Mouse (Mus musculus) hindbrain, embryonic 14.5 days (tissue): Measurements from ENCODE around the gene Apmap. TPM values are rescaled to one million over a fixed set of nuclear protein-coding genes. Genes with fewer than 3 reads are reported as not detected.
A peak's percentile ranks its signal among the peaks of the same experiment; 100 is the strongest.

Experiments used
- ATAC-seq: fragments of 200-750 bp; cut with Nextera tagmentation; 2 replicates; pipeline ENCODE4 v1.8.0; 2017; ENCODE audit warnings: moderate number of reproducible peaks, mild to moderate bottlenecking, moderate TSS enrichment, moderate library complexity; ENCODE audit not compliant: low FRiP score
- DNase-seq: peaks from one replicate; pipeline ENCODE4 v3.0.0-alpha.2; 2015; ENCODE audit warnings: low spot score
- H3K27ac ChIP-seq: fragments of 300-500 bp; sonication (generic); 2 replicates; pipeline ENCODE4 v1.5.1; 2014; ENCODE audit warnings: mild to moderate bottlenecking, moderate library complexity
- H3K27me3 ChIP-seq: fragments of 300-500 bp; sonication (generic); 2 replicates; pipeline ENCODE4 v1.6.1; 2014; ENCODE audit warnings: mild to moderate bottlenecking, low read length, mixed read lengths; ENCODE audit not compliant: control insufficient read depth, insufficient read depth
- H3K36me3 ChIP-seq: fragments of 300-500 bp; sonication (generic); replicated peaks from 2 replicates; pipeline ENCODE4 v1.6.1; 2014; ENCODE audit not compliant: control insufficient read depth, insufficient read depth
- H3K4me1 ChIP-seq: fragments of 300-500 bp; sonication (generic); replicated peaks from 2 replicates; pipeline ENCODE4 v1.6.1; 2014; ENCODE audit warnings: antibody characterized with exemption, low read length, mixed read lengths; ENCODE audit not compliant: control insufficient read depth, insufficient read depth
- H3K4me2 ChIP-seq: fragments of 300-500 bp; sonication (generic); replicated peaks from 2 replicates; pipeline ENCODE4 v1.6.1; 2014; ENCODE audit warnings: mild to moderate bottlenecking, moderate library complexity
- H3K4me3 ChIP-seq: fragments of 300-500 bp; sonication (generic); replicated peaks from 2 replicates; pipeline ENCODE4 v1.5.1; 2014; ENCODE audit warnings: mild to moderate bottlenecking, low read length
- H3K9ac ChIP-seq: fragments of 300-500 bp; sonication (generic); 2 replicates; pipeline ENCODE4 v1.6.1; 2014
- H3K9me3 ChIP-seq: fragments of 300-500 bp; sonication (generic); 2 replicates; pipeline ENCODE4 v1.6.1; 2016; ENCODE audit warnings: low read length; ENCODE audit not compliant: control insufficient read depth
- WGBS: fragments of 180-500 bp; shearing (Covaris S2); extraction: QIAGEN DNeasy Blood & Tissue Kit; methylation state at CpG from one replicate; pipeline ENCODE4 v1.1.7; 2014; 5-methylcytosine and 5-hydroxymethylcytosine counted together
- polyA plus RNA-seq: library from polyadenylated mRNA; unstranded; fragments of >200 nt; fragmentation: Nextera tagmentation; extraction: Ambion mirVana; gene quantifications from 2 replicates; pipeline ENCODE4 v1.2.1, GENCODE M21; 2014

Gene Apmap
- polyA plus RNA-seq, 1 experiment from 2014 or later: 41.6 TPM

GRCm38 (mm10) chr2:150647681-150648299, 39.4 kb upstream of the Apmap start:
- no peak overlapping the region for H3K4me2 ChIP-seq
- 67% methylated on average over 14 of the region's 14 CpGs for WGBS
- no peak for ATAC-seq
- H3K27me3 ChIP-seq: no peaks in the 10 kb centered on the region
- H3K9me3 ChIP-seq: no peaks in the 10 kb centered on the region
- no peaks in the 10 kb centered on the region for H3K36me3 ChIP-seq
- DNase-seq: no peak
- H3K4me1 ChIP-seq: peaks cover 33% of the 10 kb centered on the region
- H3K4me3 ChIP-seq: no peak overlapping the region
- H3K9ac ChIP-seq: no peak overlapping the region
- H3K27ac ChIP-seq: peak overlapping the region; percentile 45; the same call in 1 of the 2 replicates

DNA sequence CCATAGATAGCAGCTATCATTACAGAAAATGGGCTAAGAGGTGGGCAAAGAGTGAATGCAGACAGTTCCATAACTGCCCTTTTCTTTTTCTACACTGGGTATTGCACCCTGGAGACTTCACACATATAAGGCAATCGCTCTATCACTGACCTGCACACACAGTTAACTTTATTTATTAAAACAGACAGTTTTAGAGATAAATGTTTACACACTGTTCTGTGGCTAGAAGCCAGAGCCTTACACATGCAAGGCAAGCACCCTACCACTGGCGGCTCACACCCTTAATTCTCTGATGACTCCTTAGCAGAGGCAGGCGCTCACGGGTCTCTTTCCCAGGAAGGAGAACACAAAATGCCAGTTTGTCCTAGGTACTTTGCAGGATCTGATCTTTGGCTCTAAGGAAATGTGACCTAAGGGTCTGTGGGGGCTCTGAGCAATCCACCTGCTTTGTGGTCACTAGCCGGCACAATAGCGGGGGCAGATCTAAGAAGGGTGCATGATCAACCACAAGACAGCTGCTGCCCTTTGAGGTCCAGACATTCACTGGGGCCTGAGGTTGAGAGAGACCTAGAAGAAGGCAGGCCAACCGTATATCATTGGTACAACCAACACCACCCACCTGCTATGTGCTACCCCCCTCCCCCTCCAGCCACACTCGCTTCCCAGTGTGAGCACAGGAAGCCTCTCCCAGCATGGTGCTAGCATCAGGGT, 38.2 kb upstream of the Apmap start:
- Histone ChIP-seq H3K27ac (no peak overlapping the region), H3K4me3 (no peak overlapping the region), H3K9me3 (no peaks in the 10 kb centered on the region), H3K27me3 (no peaks in the 10 kb centered on the region), H3K4me2 (no peak overlapping the region), H3K9ac (no peak overlapping the region), H3K4me1 (peaks cover 33% of the 10 kb centered on the region), H3K36me3 (no peaks in the 10 kb centered on the region)
- WGBS: 86% methylated on average over 8 of the region's 8 CpGs
- DNase-seq (no peak), ATAC-seq (no peak)

GRCm38 (mm10) chr2:150645225-150645624, 36.9 kb upstream of the Apmap start:
- Histone ChIP-seq H3K27me3 (no peaks in the 10 kb centered on the region), H3K4me3 (no peak overlapping the region), H3K27ac (peak overlapping the region; percentile 84), H3K9ac (no peak overlapping the region), H3K4me1 (peaks cover 21% of the 10 kb centered on the region), H3K36me3 (no peaks in the 10 kb centered on the region), H3K9me3 (no peaks in the 10 kb centered on the region), H3K4me2 (no peak overlapping the region)
- DNase-seq (no peak), ATAC-seq (no peak)
- 88% methylated on average over 4 of the region's 4 CpGs for WGBS

DNA sequence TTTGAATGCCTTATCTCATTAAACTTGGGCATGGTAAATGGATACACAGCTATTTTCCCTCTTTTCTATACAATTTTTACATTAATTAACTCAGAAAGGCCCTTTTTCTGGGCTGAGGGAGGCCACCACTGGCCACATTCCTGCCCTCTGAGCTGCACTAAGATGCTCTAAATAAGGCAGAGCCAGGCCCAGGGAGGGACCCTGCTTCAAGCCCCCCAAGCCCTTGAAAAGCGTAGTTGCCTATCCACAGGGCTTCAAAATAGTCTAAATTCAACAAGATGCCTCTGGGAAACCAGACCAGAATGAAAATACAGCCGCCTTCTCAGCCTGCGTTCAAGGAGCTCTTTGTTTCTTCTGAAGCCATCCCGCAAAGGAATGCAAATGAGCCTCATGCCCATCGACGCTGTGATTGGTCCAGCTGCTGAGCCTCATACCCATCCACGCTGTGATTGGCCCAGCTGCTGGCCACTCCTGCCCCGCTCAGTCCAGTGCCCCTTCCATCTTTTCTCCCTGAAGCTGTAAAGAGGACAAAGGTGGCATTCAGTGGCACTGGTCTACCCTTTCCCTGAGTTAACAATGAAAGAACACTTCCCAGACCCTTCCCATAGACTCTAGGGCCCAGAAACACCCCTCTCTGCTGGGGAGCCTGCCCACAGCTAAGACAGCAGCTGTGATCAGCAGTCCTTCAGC, 35.5 kb upstream of the Apmap start:
- DNase-seq (peak; percentile 74), ATAC-seq (peak; percentile 98)
- Histone ChIP-seq H3K27ac (peak overlapping the region; percentile 84), H3K4me1 (peaks cover 11% of the 10 kb centered on the region; the same call in 1 of the 2 replicates), H3K9me3 (no peaks in the 10 kb centered on the region), H3K4me2 (peak overlapping the region; percentile 36), H3K9ac (no peak overlapping the region), H3K27me3 (no peaks in the 10 kb centered on the region), H3K4me3 (no peak overlapping the region), H3K36me3 (no peaks in the 10 kb centered on the region)
- WGBS: 26% methylated on average over 8 of the region's 8 CpGs

DNA sequence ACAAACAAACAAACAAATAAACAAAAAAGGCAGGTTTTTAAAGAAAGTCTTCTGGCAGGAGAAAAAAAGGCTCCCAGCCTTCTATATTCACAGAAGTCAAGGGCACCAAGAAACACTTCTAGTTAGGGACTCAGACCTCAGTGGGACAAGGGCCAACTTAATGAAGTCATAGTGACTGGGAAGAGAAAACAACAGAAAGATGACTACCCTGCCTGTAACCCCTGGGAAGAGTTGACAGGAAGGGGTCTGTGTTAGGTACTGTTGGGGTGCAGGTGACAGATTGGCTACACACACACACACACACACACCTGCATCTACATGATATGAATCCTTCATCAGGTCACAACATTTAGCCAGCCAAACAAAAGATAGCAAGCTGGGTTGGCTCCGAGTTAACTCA, 34.8 kb upstream of the Apmap start:
- Histone ChIP-seq H3K9ac (no peak overlapping the region), H3K27me3 (no peaks in the 10 kb centered on the region), H3K36me3 (no peaks in the 10 kb centered on the region), H3K4me2 (0 out of 2 replicates have a peak overlapping the region, but pooled peaks have one; percentile 26), H3K4me3 (no peak overlapping the region), H3K9me3 (no peaks in the 10 kb centered on the region), H3K27ac (peak overlapping the region; percentile 84), H3K4me1 (peaks cover 4% of the 10 kb centered on the region)
- DNase-seq: no peak
- 64% methylated on average over 1 of the region's 1 CpGs for WGBS
- no peak for ATAC-seq

- ATAC-seq (no peak), DNase-seq (no peak)
- H3K4me2 ChIP-seq: no peak overlapping the region
These were observed 30.0 kb upstream of the Apmap start for GRCm38 (mm10) chr2:150638370-150638733.

DNA sequence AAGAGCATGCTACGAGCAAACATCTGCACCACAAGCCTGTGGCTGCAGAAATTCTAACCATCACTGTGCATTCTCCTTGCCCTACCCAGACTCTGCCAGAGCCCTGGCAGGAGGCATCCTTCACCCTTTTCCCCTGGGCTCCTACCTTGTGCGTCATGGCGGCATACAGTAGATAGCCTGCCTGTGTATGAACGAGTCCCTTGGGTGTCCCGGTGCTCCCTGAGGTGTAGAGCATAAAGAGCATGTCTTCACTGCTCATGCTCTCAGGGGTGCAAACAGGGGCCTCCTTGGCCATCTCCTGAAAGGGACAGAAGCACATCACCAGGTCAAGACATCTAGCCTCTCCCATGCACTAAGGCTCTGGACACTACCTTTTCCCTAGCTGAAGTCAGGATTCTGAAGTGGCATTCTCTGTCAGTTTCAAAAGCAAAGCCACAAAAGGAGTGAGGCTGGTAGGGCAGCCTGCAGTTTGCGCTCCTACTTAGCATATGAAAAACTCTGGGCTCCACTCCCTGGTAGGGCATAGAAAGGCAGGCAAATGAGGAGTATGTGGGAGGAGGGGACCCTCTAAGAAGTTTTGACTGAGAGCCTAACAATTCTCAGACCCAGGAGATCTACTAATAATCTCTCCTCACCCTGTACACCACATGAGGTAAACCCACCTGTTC, 29.5 kb upstream of the Apmap start:
- no peaks in the 10 kb centered on the region; the same call in none of the 2 replicates for H3K4me1 ChIP-seq
- DNase-seq (no peak), ATAC-seq (peak; percentile 52; the same call in 1 of the 2 replicates)
- H3K27ac ChIP-seq: peak overlapping the region; percentile 57
- no peaks in the 10 kb centered on the region for H3K27me3 ChIP-seq
- no peak overlapping the region for H3K9ac ChIP-seq
- WGBS: 27% methylated on average over 6 of the region's 6 CpGs
- 0 out of 2 replicates have a peak, but pooled peaks cover 4% of the 10 kb centered on the region for H3K36me3 ChIP-seq
- H3K4me2 ChIP-seq: no peak overlapping the region
- H3K4me3 ChIP-seq: no peak overlapping the region
- H3K9me3 ChIP-seq: no peaks in the 10 kb centered on the region

More at GRCm38 (mm10) chr2:150638370-150638733, 30.0 kb upstream of the Apmap start:
- Histone ChIP-seq H3K27me3 (no peaks in the 10 kb centered on the region), H3K4me3 (no peak overlapping the region), H3K4me1 (no peaks in the 10 kb centered on the region; the same call in none of the 2 replicates), H3K9me3 (no peaks in the 10 kb centered on the region), H3K36me3 (0 out of 2 replicates have a peak, but pooled peaks cover 4% of the 10 kb centered on the region), H3K27ac (peak overlapping the region; percentile 54), H3K9ac (no peak overlapping the region)
- 24% methylated on average over 2 of the region's 2 CpGs for WGBS

DNA sequence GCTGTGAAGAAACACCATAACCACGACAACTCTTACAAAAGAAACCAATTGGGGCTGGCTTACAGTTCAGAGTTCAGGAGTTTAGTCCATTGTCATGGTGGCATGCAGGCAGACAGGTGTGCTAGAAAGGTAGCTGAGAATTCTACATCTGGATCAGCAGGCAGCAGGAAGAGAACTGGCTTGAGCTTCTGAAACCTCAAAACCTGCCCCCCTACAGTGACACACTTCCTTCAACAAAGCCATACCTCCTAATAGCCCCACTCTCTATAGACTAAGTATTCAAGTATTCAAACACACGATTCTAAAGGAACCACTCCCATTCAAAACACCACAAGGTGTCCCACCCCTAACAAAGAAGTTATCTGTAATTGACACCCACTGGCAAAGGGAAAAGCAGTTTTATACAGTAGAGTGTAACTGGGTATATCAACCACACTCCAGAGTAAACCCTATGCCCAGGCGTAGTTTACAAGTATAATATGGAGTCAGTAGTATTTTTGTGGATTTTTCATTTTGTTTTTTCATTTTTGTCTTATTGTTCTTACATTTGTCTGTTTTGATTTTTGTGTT, 27.6 kb upstream of the Apmap start:
- Histone ChIP-seq H3K4me3 (no peak overlapping the region), H3K9ac (no peak overlapping the region), H3K9me3 (no peaks in the 10 kb centered on the region), H3K27ac (no peak overlapping the region), H3K4me1 (no peaks in the 10 kb centered on the region; the same call in 1 of the 2 replicates), H3K36me3 (0 out of 2 replicates have a peak, but pooled peaks cover 8% of the 10 kb centered on the region), H3K27me3 (no peaks in the 10 kb centered on the region), H3K4me2 (no peak overlapping the region)
- ATAC-seq (no peak), DNase-seq (no peak)
- WGBS: 78% methylated on average over 3 of the region's 3 CpGs
